Mouse (Mus musculus) cerebellum, adult 2 months (tissue): ENCODE measurements around the gene Akr1c6. TPM values are rescaled to one million over a fixed set of nuclear protein-coding genes. Genes with fewer than 3 reads are reported as not detected.
"Not testable (repeated sequence)": the region's sequence is repeated elsewhere in the genome, so short reads cannot be mapped to it uniquely, and the experiment has no call there.

ENCODE experiments used
- DNase-seq, 2 experiments: peaks; one replicate each; pipeline ENCODE4 v3.0.0; 2021
- H3K27ac ChIP-seq: fragments of 200-500 bp; 2 replicates; pipeline ENCODE4 v1.5.1; 2012; ENCODE audit warnings: low read length, control low read depth, inconsistent platforms; ENCODE audit not compliant: insufficient read depth
- H3K27me3 ChIP-seq: fragments of 200-500 bp; 2 replicates; pipeline ENCODE4 v1.6.1; 2012; ENCODE audit warnings: inconsistent platforms, mild to moderate bottlenecking, low read length, moderate library complexity; ENCODE audit not compliant: control insufficient read depth, insufficient read depth
- H3K4me1 ChIP-seq: fragments of 200-500 bp; 2 replicates; pipeline ENCODE4 v1.6.1; 2011; ENCODE audit warnings: low read length; ENCODE audit not compliant: control insufficient read depth, insufficient read depth
- H3K4me3 ChIP-seq: fragments of 200-500 bp; replicated peaks from 2 replicates; pipeline ENCODE3; 2011; ENCODE audit warnings: mild to moderate bottlenecking, low read depth, low read length, control low read depth; ENCODE audit not compliant: insufficient read depth
- CTCF ChIP-seq: fragments of 200-500 bp; IDR thresholded peaks from 2 replicates; pipeline ENCODE4 v1.5.1; 2011; ENCODE audit warnings: low read depth, mild to moderate bottlenecking, control low read depth, low read length, moderate library complexity, borderline replicate concordance; ENCODE audit not compliant: insufficient read depth
- POLR2A ChIP-seq: fragments of 200-500 bp; IDR thresholded peaks from 2 replicates; pipeline ENCODE4 v1.6.1; 2011; ENCODE audit warnings: low read length, control low read depth, borderline replicate concordance; ENCODE audit not compliant: insufficient read depth
- WGBS: fragments of 180-500 bp; shearing (Covaris S2); methylation state at CpG from one replicate; pipeline ENCODE4 v1.1.7; 2018; 5-methylcytosine and 5-hydroxymethylcytosine counted together
- polyA plus RNA-seq: library from polyadenylated mRNA; depleted of rRNA; stranded (reverse); fragments of >200 nt; gene quantifications from 2 replicates; pipeline ENCODE4 v1.2.3, GENCODE M21; 2012; rRNA removed

The Akr1c6 gene
- not detected in 2 replicates for polyA plus RNA-seq

- DNase-seq, result no peak
- TF ChIP-seq POLR2A (no peak), CTCF (no peak)
- Histone ChIP-seq H3K27ac (no peak within 1 kb of the TSS), H3K4me3 (no peak within 1 kb of the TSS), H3K4me1 (no peaks in the 10 kb centered on the region), H3K27me3 (no peaks in the 10 kb centered on the region)
Observed at GRCm38 (mm10) chr13:4434006-4434405, at the start of gene Akr1c6. Gene Akr1c6, plus strand, starts transcription at chr13:4434306.

DNA sequence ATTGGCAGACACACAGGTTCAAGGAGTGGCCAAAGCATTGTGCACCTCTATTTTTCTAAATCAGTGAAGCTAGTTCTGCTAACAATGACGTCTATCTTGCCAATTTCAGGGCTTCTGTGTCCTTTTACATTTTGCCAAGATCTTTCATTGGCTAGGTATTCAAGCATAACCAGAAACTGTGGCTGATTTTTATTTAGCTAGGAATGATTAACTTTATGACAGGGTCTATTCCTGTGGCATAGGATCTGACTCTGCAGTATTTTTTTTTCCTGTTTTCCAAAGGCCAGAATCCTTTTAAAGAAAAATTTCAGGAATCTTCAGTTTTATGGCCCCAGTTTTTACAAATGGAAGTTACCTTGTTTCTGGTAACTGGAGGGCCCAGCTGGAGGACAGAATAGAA, 49.2 kb upstream of the Akr1c6 start:
- no peaks in the 10 kb centered on the region for H3K4me1 ChIP-seq

DNA sequence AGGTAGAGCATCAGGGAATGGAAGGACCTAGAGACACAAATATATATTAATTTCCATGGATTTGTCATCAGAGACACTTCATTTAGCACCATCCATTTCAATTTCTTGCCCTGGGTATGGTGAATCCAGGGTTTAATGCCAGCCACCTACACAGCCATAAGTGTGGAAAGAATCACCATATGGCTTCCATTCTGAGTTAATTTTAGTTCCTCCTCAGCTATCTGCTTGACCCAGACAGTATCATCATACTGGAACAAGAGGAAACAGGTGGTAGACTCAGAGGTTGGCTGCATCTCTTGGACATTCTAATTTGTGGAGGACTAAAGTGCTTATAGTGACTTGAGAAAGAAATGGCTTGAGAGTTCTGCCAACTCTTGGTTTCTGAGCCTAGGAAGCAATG, 48.6 kb upstream of the Akr1c6 start:
- Histone ChIP-seq H3K4me1 (no peaks in the 10 kb centered on the region), H3K27me3 (no peaks in the 10 kb centered on the region), H3K27ac (no peak overlapping the region), H3K4me3 (no peak overlapping the region)
- DNase-seq, result no peak
- no peak for TF ChIP-seq CTCF
- no peak for TF ChIP-seq POLR2A

More for the DNA sequence above, 49.2 kb upstream of the Akr1c6 start:
- WGBS, result 38% methylated on average over 1 of the region's 1 CpGs
- H3K4me3 ChIP-seq, result no peak overlapping the region
- no peak overlapping the region for H3K27ac ChIP-seq
- TF ChIP-seq POLR2A (no peak), CTCF (no peak)
- no peaks in the 10 kb centered on the region for H3K27me3 ChIP-seq
- DNase-seq, result no peak

GRCm38 (mm10) chr13:4388762-4389446, 45.2 kb upstream of the Akr1c6 start:
- TF ChIP-seq CTCF, result no peak
- TF ChIP-seq POLR2A, result no peak
- DNase-seq, result no peak
- no peaks in the 10 kb centered on the region for H3K27me3 ChIP-seq
- WGBS, result 71% methylated on average over 2 of the region's 2 CpGs
- no peak overlapping the region for H3K27ac ChIP-seq
- no peaks in the 10 kb centered on the region for H3K4me1 ChIP-seq
- no peak overlapping the region for H3K4me3 ChIP-seq

DNA sequence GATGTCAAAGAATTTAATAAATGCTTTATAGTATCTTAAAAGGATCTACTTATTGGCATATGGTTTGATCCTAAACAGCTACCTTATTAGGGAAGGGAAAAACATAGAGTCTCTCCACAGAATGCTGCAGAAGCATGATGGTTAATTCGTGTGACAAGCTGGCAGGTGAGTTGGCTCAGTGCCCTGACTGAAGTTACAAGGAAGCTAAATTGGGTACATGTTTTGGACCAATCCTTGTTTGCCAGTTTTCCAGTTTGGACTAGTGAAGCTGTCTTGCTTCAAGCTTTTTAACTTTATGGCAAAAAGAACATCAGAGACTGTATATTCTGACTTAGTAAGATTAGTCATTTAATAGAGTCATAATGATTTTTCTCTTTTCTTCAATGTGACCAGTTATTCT, 33.7 kb upstream of the Akr1c6 start:
- H3K4me3 ChIP-seq, H3K27ac ChIP-seq, DNase-seq, H3K4me1 ChIP-seq, H3K27me3 ChIP-seq: not testable (repeated sequence)
- WGBS, result 37% methylated on average over 1 of the region's 1 CpGs

- Histone ChIP-seq H3K4me3 (no peak overlapping the region), H3K27me3 (no peaks in the 10 kb centered on the region), H3K4me1 (no peaks in the 10 kb centered on the region), H3K27ac (no peak overlapping the region)
- DNase-seq, result no peak
- TF ChIP-seq POLR2A (no peak), CTCF (no peak)
- 85% methylated on average over 2 of the region's 2 CpGs for WGBS
Observed at GRCm38 (mm10) chr13:4400831-4401230, 33.3 kb upstream of the Akr1c6 start.

DNA sequence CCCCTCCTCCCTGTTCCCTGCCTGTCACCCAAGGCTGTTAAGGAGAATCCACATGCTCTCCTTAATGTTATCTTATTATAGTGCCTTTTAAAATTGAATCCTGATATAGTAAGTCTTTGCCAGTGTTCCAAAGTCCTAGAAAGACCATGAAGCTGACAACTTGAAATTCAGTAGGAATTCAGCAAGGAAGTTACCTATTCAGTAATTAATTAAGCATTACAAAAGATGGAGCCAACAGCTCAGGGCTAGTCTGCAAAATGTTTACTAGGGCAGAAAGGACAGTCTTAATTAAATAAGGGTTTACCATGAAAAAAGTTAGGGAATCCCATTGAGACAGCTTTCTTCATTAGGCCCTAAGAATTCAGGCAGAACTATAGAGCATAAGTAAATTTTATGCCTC, 31.9 kb upstream of the Akr1c6 start:
- no peaks in the 10 kb centered on the region for H3K27me3 ChIP-seq
- no peak overlapping the region for H3K27ac ChIP-seq
- no peaks in the 10 kb centered on the region for H3K4me1 ChIP-seq
- no peak for DNase-seq
- TF ChIP-seq POLR2A, result no peak
- no peak for TF ChIP-seq CTCF
- H3K4me3 ChIP-seq, result no peak overlapping the region

DNA sequence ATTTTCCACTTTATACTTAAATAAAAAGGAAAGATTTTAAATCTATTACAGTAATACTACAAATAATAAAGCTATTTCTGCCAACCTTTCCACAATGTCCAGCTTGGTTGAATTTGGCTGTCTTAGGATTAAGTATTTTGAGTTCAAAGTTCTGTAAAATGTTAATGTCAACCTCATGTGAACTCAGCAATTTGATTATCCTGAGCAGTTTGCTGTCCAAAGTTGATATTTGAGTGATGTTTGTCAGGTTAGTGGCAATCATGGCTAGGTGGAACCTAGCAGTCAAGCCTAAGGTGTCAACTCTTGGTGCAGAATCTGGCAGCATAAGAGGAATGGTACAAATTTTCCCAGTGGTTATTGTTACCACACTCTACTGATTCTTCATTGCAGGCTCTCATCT, 29.4 kb upstream of the Akr1c6 start:
- H3K27ac ChIP-seq, result no peak overlapping the region
- H3K27me3 ChIP-seq, result no peaks in the 10 kb centered on the region
- H3K4me1 ChIP-seq, result no peaks in the 10 kb centered on the region
- TF ChIP-seq POLR2A (no peak), CTCF (no peak)
- DNase-seq, result no peak
- H3K4me3 ChIP-seq, result no peak overlapping the region

DNA sequence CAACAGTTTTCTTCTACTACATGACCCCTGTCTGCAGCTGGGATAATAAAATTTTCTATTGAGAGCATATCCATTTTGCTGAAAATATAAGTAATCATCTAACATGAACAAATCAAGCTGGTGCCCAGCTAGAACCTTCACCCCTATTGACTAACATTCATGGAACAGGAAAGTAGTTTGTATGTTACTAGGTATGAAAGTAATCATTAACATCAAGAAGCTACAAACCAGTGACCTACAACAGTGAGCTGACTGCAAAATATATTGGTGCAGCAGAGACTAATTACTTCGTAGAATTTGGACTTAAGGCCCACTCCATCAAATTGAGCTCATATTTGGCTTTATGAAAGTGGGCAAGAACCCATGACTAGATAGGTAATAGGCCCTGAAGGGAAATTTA, 27.3 kb upstream of the Akr1c6 start:
- H3K4me3 ChIP-seq, result no peak overlapping the region
- TF ChIP-seq CTCF (no peak), POLR2A (no peak)
- WGBS, result 62% methylated on average over 1 of the region's 1 CpGs

More for the DNA sequence above, 27.3 kb upstream of the Akr1c6 start:
- DNase-seq, result no peak
- Histone ChIP-seq H3K4me1 (no peaks in the 10 kb centered on the region), H3K27ac (no peak overlapping the region), H3K27me3 (no peaks in the 10 kb centered on the region)
